Mouse (Mus musculus) monocyte, adult 2 months (primary cell): ENCODE data around the gene Purb.
"Not testable (repeated sequence)": the region's sequence is repeated elsewhere in the genome, so short reads cannot be mapped to it uniquely, and the experiment has no call there.

Experiments
- DNase-seq, 2 experiments: peaks; one replicate each; pipeline ENCODE4 v3.0.0; 2022; ENCODE audit warnings: low spot score in 2 of 2, low read depth in 1 of 2

The Purb gene

GRCm38 (mm10) chr11:6486916-6487315 is 11.2 kb upstream of the Purb start:
- DNase-seq: no peak

GRCm38 (mm10) chr11:6484244-6484959 is 8.7 kb upstream of the Purb start:
- no peak for DNase-seq

- no peak for DNase-seq
Observed at GRCm38 (mm10) chr11:6483103-6483502, 7.4 kb upstream of the Purb start.

GRCm38 (mm10) chr11:6481669-6482185 is 6.0 kb upstream of the Purb start:
- DNase-seq: no peak

GRCm38 (mm10) chr11:6480681-6481405 is 5.1 kb upstream of the Purb start:
- no peak for DNase-seq

GRCm38 (mm10) chr11:6480191-6480590 is 4.5 kb upstream of the Purb start:
- no peak for DNase-seq

- no peak for DNase-seq
Observed at GRCm38 (mm10) chr11:6479231-6479630, 3.5 kb upstream of the Purb start.

- DNase-seq: no peak
Observed at GRCm38 (mm10) chr11:6477350-6477749, 1.6 kb upstream of the Purb start.

- no peak for DNase-seq
Observed at GRCm38 (mm10) chr11:6476876-6477275, 1.2 kb upstream of the Purb start.

GRCm38 (mm10) chr11:6474874-6475731 is 614 bp downstream of the Purb start:
- DNase-seq: peak in 1 of 2 experiments; percentile 25

- DNase-seq: no peak
Observed at GRCm38 (mm10) chr11:6474381-6474780, 1.3 kb downstream of the Purb start.

GRCm38 (mm10) chr11:6472076-6472475 is 3.6 kb downstream of the Purb start:
- no peak for DNase-seq

- DNase-seq: no peak
Observed at GRCm38 (mm10) chr11:6471493-6471892, 4.2 kb downstream of the Purb start.

- no peak for DNase-seq
Observed at GRCm38 (mm10) chr11:6471054-6471453, 4.7 kb downstream of the Purb start.

- no peak for DNase-seq
Observed at GRCm38 (mm10) chr11:6468541-6468940, 7.2 kb downstream of the Purb start.

GRCm38 (mm10) chr11:6465122-6465521 is 10.6 kb downstream of the Purb start:
- DNase-seq: peak; percentile 28 to 56

GRCm38 (mm10) chr11:6463159-6463837 is 12.4 kb downstream of the Purb start:
- DNase-seq: no peak

- no peak for DNase-seq
Observed at GRCm38 (mm10) chr11:6456083-6456482, 19.6 kb downstream of the Purb start.

- DNase-seq: not testable (repeated sequence)
Observed at GRCm38 (mm10) chr11:6448155-6448554, 27.6 kb downstream of the Purb start.

GRCm38 (mm10) chr11:6447493-6447892 is 28.2 kb downstream of the Purb start:
- no peak for DNase-seq

GRCm38 (mm10) chr11:6445951-6446350 is 29.8 kb downstream of the Purb start:
- DNase-seq: no peak
